Mouse (Mus musculus) MEL (cell line): Measurements from ENCODE around the gene App. TPM values are rescaled to one million over a fixed set of nuclear protein-coding genes. Genes with fewer than 3 reads are reported as not detected.

ENCODE experiments used
- DNase-seq: peaks from one replicate; pipeline ENCODE4 v3.0.0; 2011; ENCODE audit warnings: low read depth, low spot score
- H3K27ac ChIP-seq: 2 replicates; pipeline ENCODE4 v1.5.1; 2012; ENCODE audit warnings: low read depth, mild to moderate bottlenecking, control low read depth, low read length, moderate library complexity; ENCODE audit not compliant: control insufficient read depth
- H3K27me3 ChIP-seq, 2 experiments: fragments of 150-350 bp in 1 of 2; sonication (generic) in 1 of 2; 2 replicates each; pipeline ENCODE4 v1.6.1; 2012; ENCODE audit warnings: low read length in 2 of 2, mild to moderate bottlenecking in 2 of 2, improper control_type of control experiment in 1 of 2, moderate library complexity in 1 of 2; ENCODE audit not compliant: insufficient read depth in 2 of 2, control insufficient read depth in 1 of 2
- H3K36me3 ChIP-seq, 2 experiments: 2 replicates each; pipeline ENCODE4 v1.6.1; 2012 to 2014; ENCODE audit warnings: low read length in 2 of 2, improper control_type of control experiment in 1 of 2, inconsistent platforms in 1 of 2, mild to moderate bottlenecking in 1 of 2; ENCODE audit not compliant: insufficient read depth in 2 of 2, control insufficient read depth in 1 of 2
- H3K4me1 ChIP-seq, 2 experiments: fragments of 150-350 bp in 1 of 2; sonication (generic) in 1 of 2; 2 replicates each; pipeline ENCODE4 v1.6.1; 2012; ENCODE audit warnings: low read length in 2 of 2, improper control_type of control experiment in 1 of 2, mild to moderate bottlenecking in 1 of 2; ENCODE audit not compliant: insufficient read depth in 2 of 2, control insufficient read depth in 1 of 2
- H3K4me3 ChIP-seq, 2 experiments: fragments of 150-350 bp in 1 of 2; sonication (generic) in 1 of 2; 2 replicates each; pipeline ENCODE4 v1.5.1; 2012; ENCODE audit warnings: low read depth in 2 of 2, low read length in 2 of 2, mild to moderate bottlenecking in 2 of 2, moderate library complexity in 2 of 2, control low read depth in 1 of 2, improper control_type of control experiment in 1 of 2; ENCODE audit not compliant: control insufficient read depth in 1 of 2, insufficient read depth in 1 of 2
- H3K79me2 ChIP-seq: 2 replicates; pipeline ENCODE4 v1.6.1; 2012; ENCODE audit warnings: mild to moderate bottlenecking, low read length, moderate library complexity; ENCODE audit not compliant: control insufficient read depth, poor library complexity, insufficient read depth
- H3K9ac ChIP-seq: 2 replicates; pipeline ENCODE4 v1.6.1; 2012; ENCODE audit warnings: low read depth, mild to moderate bottlenecking, control low read depth, low read length, moderate library complexity; ENCODE audit not compliant: control insufficient read depth, poor library complexity, severe bottlenecking
- H3K9me3 ChIP-seq: fragments of 150-350 bp; sonication (generic); replicated peaks from 2 replicates; pipeline ENCODE4 v1.6.1; 2012; ENCODE audit warnings: mild to moderate bottlenecking, low read length, improper control_type of control experiment, moderate library complexity; ENCODE audit not compliant: insufficient read depth
- BHLHE40 ChIP-seq: IDR thresholded peaks from 2 replicates; pipeline ENCODE4 v1.6.1; 2012; ENCODE audit warnings: low read depth, mild to moderate bottlenecking, inconsistent platforms, low read length, improper control_type of control experiment, borderline replicate concordance
- CHD1 ChIP-seq: IDR thresholded peaks from 2 replicates; pipeline ENCODE4 v1.6.1; 2012; ENCODE audit warnings: low read depth, mild to moderate bottlenecking, inconsistent platforms, low read length, improper control_type of control experiment
- CTCF ChIP-seq, 3 experiments: IDR thresholded peaks in 2 of 3; conservative IDR thresholded peaks in 1 of 3; 2 replicates each; pipeline ENCODE4 v1.5.1; 2011 to 2012; ENCODE audit warnings: low read length in 3 of 3, low read depth in 2 of 3, mild to moderate bottlenecking in 2 of 3, improper control_type of control experiment in 1 of 3, inconsistent platforms in 1 of 3, mixed read lengths in 1 of 3, moderate library complexity in 1 of 3; ENCODE audit not compliant: control insufficient read depth in 1 of 3, insufficient read depth in 1 of 3, poor library complexity in 1 of 3, severe bottlenecking in 1 of 3
- ETS1 ChIP-seq: IDR thresholded peaks from 2 replicates; pipeline ENCODE4 v1.6.1; 2012; ENCODE audit warnings: low read depth, mild to moderate bottlenecking, inconsistent platforms, low read length, improper control_type of control experiment, moderate library complexity
- GABPA ChIP-seq: IDR thresholded peaks from 2 replicates; pipeline ENCODE4 v1.6.1; 2012; ENCODE audit warnings: low read depth, mild to moderate bottlenecking, inconsistent platforms, low read length, improper control_type of control experiment, moderate library complexity
- GATA1 ChIP-seq: IDR thresholded peaks from 2 replicates; pipeline ENCODE4 v1.6.1; 2011; ENCODE audit warnings: low read depth, low read length, improper control_type of control experiment
- HCFC1 ChIP-seq: IDR thresholded peaks from 2 replicates; pipeline ENCODE4 v1.6.1; 2012; ENCODE audit warnings: low read depth, mild to moderate bottlenecking, inconsistent platforms, low read length, improper control_type of control experiment, moderate library complexity
- MAFK ChIP-seq: IDR thresholded peaks from 2 replicates; pipeline ENCODE4 v1.6.1; 2011; ENCODE audit warnings: low read depth, mild to moderate bottlenecking, low read length, improper control_type of control experiment, borderline replicate concordance
- MAZ ChIP-seq: IDR thresholded peaks from 2 replicates; pipeline ENCODE4 v1.6.1; 2012; ENCODE audit warnings: low read depth, mild to moderate bottlenecking, inconsistent platforms, low read length, improper control_type of control experiment
- MXI1 ChIP-seq: IDR thresholded peaks from 2 replicates; pipeline ENCODE4 v1.6.1; 2011; ENCODE audit warnings: mild to moderate bottlenecking, low read depth, low read length, improper control_type of control experiment
- MYB ChIP-seq: IDR thresholded peaks from 2 replicates; pipeline ENCODE4 v1.6.1; 2011; ENCODE audit warnings: mild to moderate bottlenecking, low read depth, low read length, improper control_type of control experiment
- MYC ChIP-seq: IDR thresholded peaks from 2 replicates; pipeline ENCODE4 v1.6.1; 2011; ENCODE audit warnings: low read depth, mild to moderate bottlenecking, low read length, improper control_type of control experiment, moderate library complexity
- NELFE ChIP-seq: IDR thresholded peaks from 2 replicates; pipeline ENCODE4 v1.6.1; 2011; ENCODE audit warnings: low read depth, low read length, improper control_type of control experiment
- NRF1 ChIP-seq: IDR thresholded peaks from 2 replicates; pipeline ENCODE4 v1.6.1; 2014; ENCODE audit warnings: low read depth, mild to moderate bottlenecking, inconsistent platforms, low read length, improper control_type of control experiment, moderate library complexity; ENCODE audit not compliant: poor library complexity, insufficient read depth, severe bottlenecking
- RCOR1 ChIP-seq: IDR thresholded peaks from 2 replicates; pipeline ENCODE4 v1.6.1; 2012; ENCODE audit warnings: low read depth, mild to moderate bottlenecking, inconsistent platforms, low read length, improper control_type of control experiment
- SIN3A ChIP-seq: IDR thresholded peaks from 2 replicates; pipeline ENCODE4 v1.6.1; 2012; ENCODE audit warnings: low read length, improper control_type of control experiment, inconsistent platforms
- SMC3 ChIP-seq: IDR thresholded peaks from 2 replicates; pipeline ENCODE4 v1.6.1; 2011; ENCODE audit warnings: low read depth, low read length, improper control_type of control experiment
- ZMIZ1 ChIP-seq: IDR thresholded peaks from 2 replicates; pipeline ENCODE4 v1.6.1; 2012; ENCODE audit warnings: low read depth, mild to moderate bottlenecking, inconsistent platforms, low read length, improper control_type of control experiment, moderate library complexity
- ZNF384 ChIP-seq: IDR thresholded peaks from 2 replicates; pipeline ENCODE4 v1.6.1; 2012; ENCODE audit warnings: low read depth, mild to moderate bottlenecking, inconsistent platforms, low read length, improper control_type of control experiment
- polyA plus RNA-seq, 2 experiments: library from polyadenylated mRNA; stranded (reverse) in 1 of 2; unstranded in 1 of 2; fragments of >175 nt in 1 of 2; fragments of >200 nt in 1 of 2; gene quantifications; 2 replicates each; pipeline versions ENCODE4 v1.2.1 to v1.2.4; 2012; ENCODE audit warnings: low replicate concordance in 2 of 2, low read depth in 1 of 2; ENCODE audit not compliant: insufficient read length in 2 of 2, insufficient read depth in 1 of 2, missing spikeins in 1 of 2
- total RNA-seq: library from RNA; depleted of rRNA; stranded (reverse); fragments of 300-350 nt; gene quantifications from 2 replicates; pipeline ENCODE4 v1.2.3, GENCODE M21; 2012

App gene
- total and polyA plus RNA-seq, 3 experiments: not detected

DNA sequence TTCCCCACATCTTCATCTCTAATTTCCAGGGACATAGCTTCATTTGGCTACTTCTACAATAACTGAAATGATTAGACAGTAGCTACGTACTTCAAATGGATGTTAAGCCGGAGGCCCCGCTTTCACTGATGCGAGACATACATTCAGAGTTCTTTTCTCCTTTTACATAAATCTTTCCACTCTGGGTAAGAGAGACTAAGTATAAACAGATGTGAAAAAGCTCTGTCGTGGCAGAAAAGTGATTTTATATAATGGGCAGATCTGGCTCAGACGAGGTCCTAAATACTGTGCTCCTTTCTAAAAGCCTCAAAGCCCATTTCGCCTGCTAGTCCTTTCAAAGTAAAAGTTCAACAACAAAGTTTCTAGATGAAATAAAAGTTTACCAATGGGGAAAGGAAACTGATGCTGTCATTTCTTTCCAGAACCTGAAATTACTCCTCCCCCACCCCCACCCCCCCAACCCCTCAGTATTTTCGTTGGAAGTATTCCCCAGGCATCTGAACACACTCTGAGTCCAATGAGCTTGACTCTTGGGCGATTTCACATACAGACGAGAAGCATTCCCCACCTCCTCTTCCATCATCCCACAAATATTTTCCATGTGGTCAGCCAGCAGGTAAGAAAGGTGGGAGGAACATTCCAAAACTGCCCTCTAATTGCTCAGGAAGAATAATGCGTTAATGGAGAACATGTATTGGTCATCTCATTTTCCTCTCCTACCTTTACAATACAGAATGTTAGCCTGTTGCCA is 15.6 kb downstream of the App start:
- Histone ChIP-seq H3K4me1 (no peaks in the 10 kb centered on the region), H3K36me3 (no peaks in the 10 kb centered on the region), H3K27me3 (no peaks in the 10 kb centered on the region), H3K9ac (no peak overlapping the region), H3K27ac (no peak overlapping the region), H3K79me2 (no peaks in the 10 kb centered on the region), H3K4me3 (no peak overlapping the region), H3K9me3 (no peaks in the 10 kb centered on the region)
- TF ChIP-seq ZNF384: no peak
- DNase-seq: no peak

DNA sequence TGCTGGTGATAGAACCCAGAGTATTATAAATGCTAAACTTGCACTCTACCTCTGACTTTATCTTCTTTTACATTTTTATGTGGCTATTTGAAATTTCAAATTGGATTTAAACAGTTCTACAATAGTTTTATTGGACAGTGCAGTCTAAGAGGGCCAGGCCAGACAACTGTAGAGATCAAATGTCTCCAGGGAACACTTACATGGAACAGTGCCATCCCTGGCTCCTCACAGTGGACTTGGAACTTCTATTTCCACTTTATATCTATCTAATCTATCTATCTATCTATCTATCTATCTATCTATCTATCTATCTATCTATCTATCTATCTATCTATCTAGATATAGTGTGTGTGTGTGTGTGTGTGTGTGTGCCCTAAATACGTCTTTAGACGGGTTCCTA is 16.4 kb downstream of the App start:
- H3K9ac ChIP-seq: no peak overlapping the region
- no peaks in the 10 kb centered on the region for H3K36me3 ChIP-seq
- H3K4me1 ChIP-seq: no peaks in the 10 kb centered on the region
- no peak overlapping the region for H3K4me3 ChIP-seq
- H3K27ac ChIP-seq: no peak overlapping the region
- DNase-seq: no peak
- no peaks in the 10 kb centered on the region for H3K79me2 ChIP-seq
- H3K9me3 ChIP-seq: no peaks in the 10 kb centered on the region
- H3K27me3 ChIP-seq: no peaks in the 10 kb centered on the region
- no peak for TF ChIP-seq MAZ
- no peak for TF ChIP-seq BHLHE40
- TF ChIP-seq NELFE: no peak
- no peak for TF ChIP-seq NRF1
- TF ChIP-seq GABPA: no peak
- TF ChIP-seq MYC: no peak
- no peak for TF ChIP-seq MAFK
- TF ChIP-seq HCFC1: no peak
- TF ChIP-seq GATA1: no peak
- no peak for TF ChIP-seq ZMIZ1
- no peak for TF ChIP-seq ETS1
- no peak for TF ChIP-seq ZNF384
- TF ChIP-seq CHD1: no peak
- TF ChIP-seq SIN3A: no peak
- TF ChIP-seq MYB: no peak
- no peak for TF ChIP-seq CTCF (IDR thresholded peaks at IDR 0.05 in 2 of 3, conservative IDR thresholded peaks at IDR 0.05 in 1 of 3; ENCODE audit: control insufficient read depth in 1 of 3, insufficient read depth in 1 of 3, low read depth in 2 of 3, low read length in 3 of 3, poor library complexity in 1 of 3, severe bottlenecking in 1 of 3)
- no peak for TF ChIP-seq RCOR1
- TF ChIP-seq MXI1: no peak
- no peak for TF ChIP-seq SMC3
